Mouse (Mus musculus) mouse trophoblast stem cell (cell line): Measurements from ENCODE around the gene Ppy.

Source experiments
- in situ Hi-C, 2 experiments: fragments of 300-500 bp; cut with MseI, MboI; formaldehyde crosslinking; loops; 2 replicates in 1 of 2; 3 replicates in 1 of 2; pipeline ENCODE4 v1.15.1; 2025

Gene Ppy

GRCm38 (mm10) chr11:102101219-102101618 is at the start of gene Ppy:
TSS of gene Ppy (minus strand) at chr11:102101319.
- in situ Hi-C loops, result loop anchor here (5.0 kb wide), 1 partner anchor 36 kb away; no protein-coding TSS in a partner anchor

GRCm38 (mm10) chr11:102147213-102147989 is 46.3 kb upstream of the Ppy start:
- in situ Hi-C loops, result no loop called here

GRCm38 (mm10) chr11:102146531-102146930 is 45.4 kb upstream of the Ppy start:
- in situ Hi-C loops, result no loop called here

GRCm38 (mm10) chr11:102146005-102146404 is 44.9 kb upstream of the Ppy start:
- in situ Hi-C loops, result no loop called here

- in situ Hi-C loops, result no loop called here
Measured at GRCm38 (mm10) chr11:102145471-102146001, 44.4 kb upstream of the Ppy start, which contains the start of gene Nags. TSS of gene Nags (plus strand) at chr11:102145513.

- in situ Hi-C loops, result no loop called here
Measured at GRCm38 (mm10) chr11:102144957-102145470, 43.9 kb upstream of the Ppy start.

- in situ Hi-C loops, result no loop called here
Measured at GRCm38 (mm10) chr11:102142355-102142754, 41.2 kb upstream of the Ppy start.

GRCm38 (mm10) chr11:102140508-102140907 is 39.4 kb upstream of the Ppy start:
- in situ Hi-C loops, result no loop called here

GRCm38 (mm10) chr11:102138447-102138740 is 37.3 kb upstream of the Ppy start:
- in situ Hi-C loops, result loop anchor here (5.0 to 10.0 kb wide), 3 partner anchors 36 to 76 kb away; partner anchors contain the start of gene Ppy (in 2 of the 2)

GRCm38 (mm10) chr11:102137625-102138446 is 36.7 kb upstream of the Ppy start:
- in situ Hi-C loops, result loop anchor here (5.0 to 10.0 kb wide), 3 partner anchors 36 to 76 kb away; partner anchors contain the start of gene Ppy (in 2 of the 2)

GRCm38 (mm10) chr11:102134516-102134915 is 33.4 kb upstream of the Ppy start:
- in situ Hi-C loops, result loop anchor here in 1 of 2 experiments (10.0 kb wide), 1 partner anchor 70 kb away; no protein-coding TSS in a partner anchor

GRCm38 (mm10) chr11:102117386-102117785 is 16.3 kb upstream of the Ppy start:
- in situ Hi-C loops, result no loop called here

- in situ Hi-C loops, result no loop called here
Measured at GRCm38 (mm10) chr11:102116241-102116640, 15.1 kb upstream of the Ppy start.

GRCm38 (mm10) chr11:102111576-102111975 is 10.5 kb upstream of the Ppy start:
- in situ Hi-C loops, result no loop called here

GRCm38 (mm10) chr11:102107732-102108131 is 6.6 kb upstream of the Ppy start, which contains the start of gene Pyy:
TSS of gene Pyy (minus strand) at chr11:102107832.
- in situ Hi-C loops, result no loop called here

- in situ Hi-C loops, result no loop called here
Measured at GRCm38 (mm10) chr11:102106911-102107310, 5.8 kb upstream of the Ppy start.

GRCm38 (mm10) chr11:102102485-102103258 is 1.6 kb upstream of the Ppy start:
- in situ Hi-C loops, result loop anchor here (5.0 kb wide), 1 partner anchor 35 kb away; no protein-coding TSS in a partner anchor

- in situ Hi-C loops, result no loop called here
Measured at GRCm38 (mm10) chr11:102096887-102097391, 4.2 kb downstream of the Ppy start.

- in situ Hi-C loops, result no loop called here
Measured at GRCm38 (mm10) chr11:102096446-102096845, 4.7 kb downstream of the Ppy start.

- in situ Hi-C loops, result no loop called here
Measured at GRCm38 (mm10) chr11:102095676-102096075, 5.4 kb downstream of the Ppy start.
